Comparison of ENCODE assay signal across 16 mouse cellular contexts in the genomic region with DNA sequence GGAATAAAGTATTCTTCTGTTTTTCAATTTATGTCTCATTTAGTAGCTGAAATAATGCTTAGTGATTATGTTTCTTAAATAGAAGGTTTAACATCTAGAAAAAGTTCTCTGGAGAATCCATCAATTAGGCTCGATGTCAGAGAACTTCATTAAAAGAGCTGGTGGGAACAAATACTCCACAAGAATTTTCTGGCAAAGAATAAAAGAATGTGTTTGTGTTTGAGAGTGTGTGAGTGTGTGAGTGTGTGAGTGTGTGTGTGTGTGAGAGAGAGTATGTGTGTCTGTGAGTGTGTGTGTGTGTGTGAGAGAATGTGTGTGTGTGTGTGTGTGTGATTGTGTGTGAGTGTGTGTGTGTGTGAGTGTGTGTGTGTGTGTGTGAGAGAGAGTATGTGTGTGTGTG.
"Had no signal": no experiment of that assay in that cellular context is flagged by ENCODE, and none has a peak within 500 bp of the region (broad histone marks: within the 10 kb centered on the region; RNA-seq: fewer than 3 reads in every experiment).

No protein-coding gene starts in this region.

- H3K9ac ChIP-seq: liver, embryonic 13.5 days; liver, embryonic 15.5 days; liver, postnatal 0 days; midbrain, embryonic 13.5 days; midbrain, embryonic 15.5 days; neural tube, embryonic 12.5 days; stomach, embryonic 15.5 days had no signal

- DNase-seq: liver, embryonic 13.5 days; liver, postnatal 0 days; lung, postnatal 36 days; right cerebral cortex, postnatal 14 days; thymus, adult 2 months; thymus, postnatal 25 days; thymus, postnatal 4 days had no signal

- ATAC-seq: liver, postnatal 0 days; midbrain, embryonic 13.5 days; midbrain, embryonic 15.5 days had no signal

- H3K36me3 ChIP-seq: liver, embryonic 13.5 days; liver, embryonic 15.5 days; midbrain, embryonic 13.5 days; midbrain, embryonic 15.5 days; neural tube, embryonic 12.5 days; stomach, embryonic 15.5 days had no signal

- H3K4me2 ChIP-seq: liver, embryonic 13.5 days; liver, embryonic 15.5 days; midbrain, embryonic 11.5 days; midbrain, embryonic 13.5 days; midbrain, embryonic 15.5 days; neural tube, embryonic 12.5 days; stomach, embryonic 15.5 days had no signal

- H3K4me1 ChIP-seq: liver, embryonic 13.5 days; liver, embryonic 15.5 days; megakaryocyte, embryonic 14.5 days; midbrain, embryonic 13.5 days; midbrain, embryonic 15.5 days; neural tube, embryonic 12.5 days; stomach, embryonic 15.5 days had no signal

- H3K4me3 ChIP-seq: liver, embryonic 13.5 days; liver, embryonic 15.5 days; megakaryocyte, embryonic 14.5 days; midbrain, embryonic 13.5 days; midbrain, embryonic 15.5 days; neural tube, embryonic 12.5 days; stomach, embryonic 15.5 days had no signal

- H3K9me3 ChIP-seq: liver, embryonic 13.5 days; liver, embryonic 15.5 days; megakaryocyte, embryonic 14.5 days; midbrain, embryonic 13.5 days; midbrain, embryonic 15.5 days; neural tube, embryonic 12.5 days; stomach, embryonic 15.5 days had no signal

- H3K27me3 ChIP-seq: liver, embryonic 13.5 days; liver, embryonic 15.5 days; megakaryocyte, embryonic 14.5 days; midbrain, embryonic 13.5 days; midbrain, embryonic 15.5 days; neural tube, embryonic 12.5 days; stomach, embryonic 15.5 days had no signal

- H3K27ac ChIP-seq: liver, embryonic 13.5 days; liver, embryonic 15.5 days; macrophage; midbrain, embryonic 13.5 days; midbrain, embryonic 15.5 days; neural tube, embryonic 12.5 days; stomach, embryonic 15.5 days; stomach, postnatal 0 days had no signal
